Mouse (Mus musculus): Measurements from ENCODE around the gene 9530068E07Rik. TPM values are rescaled to one million over a fixed set of nuclear protein-coding genes. Genes with fewer than 3 reads are reported as not detected.

9530068E07Rik gene
- polyA plus RNA-seq, 1 experiment from 2014 or later = 193 TPM

GRCm38 (mm10) chr11:52429440-52429839, 33.2 kb downstream of the 9530068E07Rik start:
- no peak for ATAC-seq (ENCODE audit: extremely low read depth, insufficient number of reproducible peaks, low FRiP score, low TSS enrichment)
- WGBS = 56% methylated on average over 6 of the region's 6 CpGs
- Histone ChIP-seq H3K9ac (0 out of 2 replicates have a peak overlapping the region, but pooled peaks have one; percentile 9), H3K9me3 (no peaks in the 10 kb centered on the region; the same call in 1 of the 2 replicates), H3K27me3 (replicated peaks) (no peaks in the 10 kb centered on the region), H3K4me1 (peaks cover 7% of the 10 kb centered on the region; the same call in 1 of the 2 replicates), H3K4me2 (no peak overlapping the region), H3K27ac (replicated peaks) (no peak overlapping the region), H3K36me3 (no peaks in the 10 kb centered on the region), H3K4me3 (no peak overlapping the region)

GRCm38 (mm10) chr11:52431594-52431993, 35.4 kb downstream of the 9530068E07Rik start:
- Histone ChIP-seq H3K9ac (no peak overlapping the region), H3K36me3 (no peaks in the 10 kb centered on the region), H3K27me3 (replicated peaks) (peaks cover 5% of the 10 kb centered on the region; the same call in 1 of the 2 replicates), H3K4me1 (peaks cover 7% of the 10 kb centered on the region; the same call in 1 of the 2 replicates), H3K4me3 (no peak overlapping the region), H3K27ac (replicated peaks) (no peak overlapping the region), H3K9me3 (no peaks in the 10 kb centered on the region; the same call in 1 of the 2 replicates), H3K4me2 (no peak overlapping the region)
- ATAC-seq (ENCODE audit: extremely low read depth, insufficient number of reproducible peaks, low FRiP score, low TSS enrichment) = no peak
- WGBS = 65% methylated on average over 5 of the region's 5 CpGs

- peaks cover 10% of the 10 kb centered on the region for H3K4me1 ChIP-seq
- WGBS = 79% methylated on average over 5 of the region's 5 CpGs
- ATAC-seq (ENCODE audit: extremely low read depth, insufficient number of reproducible peaks, low FRiP score, low TSS enrichment) = no peak
Observed at GRCm38 (mm10) chr11:52432148-52432547, 35.9 kb downstream of the 9530068E07Rik start.

GRCm38 (mm10) chr11:52433076-52433796, 37.0 kb downstream of the 9530068E07Rik start:
- Histone ChIP-seq H3K4me3 (no peak overlapping the region), H3K36me3 (no peaks in the 10 kb centered on the region), H3K27me3 (replicated peaks) (peaks cover 14% of the 10 kb centered on the region; the same call in 1 of the 2 replicates), H3K4me1 (peaks cover 21% of the 10 kb centered on the region), H3K9ac (no peak overlapping the region), H3K4me2 (no peak overlapping the region), H3K9me3 (no peaks in the 10 kb centered on the region; the same call in 1 of the 2 replicates), H3K27ac (replicated peaks) (no peak overlapping the region)
- ATAC-seq (ENCODE audit: extremely low read depth, insufficient number of reproducible peaks, low FRiP score, low TSS enrichment) = no peak
- 60% methylated on average over 8 of the region's 8 CpGs for WGBS

More at GRCm38 (mm10) chr11:52432148-52432547, 35.9 kb downstream of the 9530068E07Rik start:
- Histone ChIP-seq H3K4me3 (no peak overlapping the region), H3K9me3 (no peaks in the 10 kb centered on the region; the same call in 1 of the 2 replicates), H3K4me2 (no peak overlapping the region), H3K9ac (no peak overlapping the region), H3K36me3 (no peaks in the 10 kb centered on the region), H3K27ac (replicated peaks) (no peak overlapping the region), H3K27me3 (replicated peaks) (peaks cover 10% of the 10 kb centered on the region; the same call in 1 of the 2 replicates)

- no peaks in the 10 kb centered on the region for H3K36me3 ChIP-seq
- no peak for ATAC-seq (ENCODE audit: extremely low read depth, insufficient number of reproducible peaks, low FRiP score, low TSS enrichment)
- peaks cover 23% of the 10 kb centered on the region for H3K4me1 ChIP-seq
- peaks cover 14% of the 10 kb centered on the region; the same call in 1 of the 2 replicates for H3K27me3 ChIP-seq (replicated peaks)
- no peak overlapping the region for H3K4me3 ChIP-seq
- H3K27ac ChIP-seq (replicated peaks) = no peak overlapping the region
- no peak overlapping the region for H3K9ac ChIP-seq
- 45% methylated on average over 2 of the region's 2 CpGs for WGBS
- H3K9me3 ChIP-seq = no peaks in the 10 kb centered on the region; the same call in 1 of the 2 replicates
- no peak overlapping the region for H3K4me2 ChIP-seq
Observed at GRCm38 (mm10) chr11:52433797-52434195, 37.6 kb downstream of the 9530068E07Rik start.

- no peak overlapping the region for H3K4me3 ChIP-seq
- no peaks in the 10 kb centered on the region; the same call in 1 of the 2 replicates for H3K9me3 ChIP-seq
- H3K4me1 ChIP-seq = peaks cover 16% of the 10 kb centered on the region
- ATAC-seq (ENCODE audit: extremely low read depth, insufficient number of reproducible peaks, low FRiP score, low TSS enrichment) = no peak
- H3K27me3 ChIP-seq (replicated peaks) = peaks cover 14% of the 10 kb centered on the region; the same call in 1 of the 2 replicates
- H3K9ac ChIP-seq = no peak overlapping the region
- no peak overlapping the region for H3K4me2 ChIP-seq
- WGBS = 77% methylated on average over 5 of the region's 5 CpGs
- H3K36me3 ChIP-seq = no peaks in the 10 kb centered on the region
- no peak overlapping the region for H3K27ac ChIP-seq (replicated peaks)
Observed at GRCm38 (mm10) chr11:52435466-52435865, 39.2 kb downstream of the 9530068E07Rik start.

GRCm38 (mm10) chr11:52437123-52437522, 40.9 kb downstream of the 9530068E07Rik start:
- Histone ChIP-seq H3K4me3 (no peak overlapping the region), H3K27me3 (replicated peaks) (peaks cover 14% of the 10 kb centered on the region; the same call in 1 of the 2 replicates), H3K4me1 (peaks cover 16% of the 10 kb centered on the region), H3K4me2 (no peak overlapping the region), H3K36me3 (no peaks in the 10 kb centered on the region), H3K9me3 (no peaks in the 10 kb centered on the region), H3K27ac (replicated peaks) (no peak overlapping the region), H3K9ac (no peak overlapping the region)
- ATAC-seq (ENCODE audit: extremely low read depth, insufficient number of reproducible peaks, low FRiP score, low TSS enrichment) = no peak
- WGBS = 25% methylated on average over 10 of the region's 10 CpGs

GRCm38 (mm10) chr11:52441096-52441495, 44.9 kb downstream of the 9530068E07Rik start:
- H3K36me3 ChIP-seq = no peaks in the 10 kb centered on the region
- no peak for ATAC-seq (ENCODE audit: extremely low read depth, insufficient number of reproducible peaks, low FRiP score, low TSS enrichment)
- H3K27me3 ChIP-seq (replicated peaks) = peaks cover 9% of the 10 kb centered on the region; the same call in 1 of the 2 replicates
- H3K4me2 ChIP-seq = no peak overlapping the region
- peaks cover 16% of the 10 kb centered on the region for H3K4me1 ChIP-seq
- no peaks in the 10 kb centered on the region for H3K9me3 ChIP-seq
- WGBS = 73% methylated on average over 2 of the region's 2 CpGs
- no peak overlapping the region for H3K9ac ChIP-seq
- H3K27ac ChIP-seq (replicated peaks) = no peak overlapping the region
- H3K4me3 ChIP-seq = no peak overlapping the region

- no peaks in the 10 kb centered on the region for H3K36me3 ChIP-seq
- 25% methylated on average over 4 of the region's 4 CpGs for WGBS
- peaks cover 13% of the 10 kb centered on the region for H3K4me1 ChIP-seq
Observed at GRCm38 (mm10) chr11:52447242-52447641, 51.0 kb downstream of the 9530068E07Rik start.

GRCm38 (mm10) chr11:52449004-52449403, 52.8 kb downstream of the 9530068E07Rik start:
- Histone ChIP-seq H3K4me2 (no peak overlapping the region), H3K9ac (no peak overlapping the region), H3K36me3 (no peaks in the 10 kb centered on the region), H3K9me3 (no peaks in the 10 kb centered on the region), H3K4me1 (peaks cover 13% of the 10 kb centered on the region), H3K4me3 (no peak overlapping the region), H3K27me3 (replicated peaks) (no peaks in the 10 kb centered on the region), H3K27ac (replicated peaks) (no peak overlapping the region)
- 55% methylated on average over 3 of the region's 3 CpGs for WGBS
- no peak for ATAC-seq (ENCODE audit: extremely low read depth, insufficient number of reproducible peaks, low FRiP score, low TSS enrichment)

More at GRCm38 (mm10) chr11:52447242-52447641, 51.0 kb downstream of the 9530068E07Rik start:
- no peak overlapping the region for H3K9ac ChIP-seq
- no peak overlapping the region for H3K4me2 ChIP-seq
- no peaks in the 10 kb centered on the region for H3K9me3 ChIP-seq
- no peaks in the 10 kb centered on the region for H3K27me3 ChIP-seq (replicated peaks)
- H3K27ac ChIP-seq (replicated peaks) = peak overlapping the region; percentile 74
- no peak overlapping the region for H3K4me3 ChIP-seq
- ATAC-seq (ENCODE audit: extremely low read depth, insufficient number of reproducible peaks, low FRiP score, low TSS enrichment) = 0 out of 2 replicates have a peak, but pooled peaks have one; percentile 30

GRCm38 (mm10) chr11:52458281-52458680, 62.1 kb downstream of the 9530068E07Rik start:
- no peak overlapping the region for H3K9ac ChIP-seq
- no peaks in the 10 kb centered on the region for H3K9me3 ChIP-seq
- no peak overlapping the region for H3K4me3 ChIP-seq
- 0 out of 2 replicates have a peak, but pooled peaks cover 4% of the 10 kb centered on the region for H3K27me3 ChIP-seq (replicated peaks)
- no peak overlapping the region for H3K4me2 ChIP-seq
- no peaks in the 10 kb centered on the region for H3K36me3 ChIP-seq
- WGBS = 78% methylated on average over 5 of the region's 5 CpGs
- no peak overlapping the region for H3K27ac ChIP-seq (replicated peaks)
- peaks cover 5% of the 10 kb centered on the region; the same call in 1 of the 2 replicates for H3K4me1 ChIP-seq
- no peak for ATAC-seq (ENCODE audit: extremely low read depth, insufficient number of reproducible peaks, low FRiP score, low TSS enrichment)

All from heart, embryonic 13.5 days (tissue).